Mouse (Mus musculus): ENCODE measurements around the gene AW011738.

DNA sequence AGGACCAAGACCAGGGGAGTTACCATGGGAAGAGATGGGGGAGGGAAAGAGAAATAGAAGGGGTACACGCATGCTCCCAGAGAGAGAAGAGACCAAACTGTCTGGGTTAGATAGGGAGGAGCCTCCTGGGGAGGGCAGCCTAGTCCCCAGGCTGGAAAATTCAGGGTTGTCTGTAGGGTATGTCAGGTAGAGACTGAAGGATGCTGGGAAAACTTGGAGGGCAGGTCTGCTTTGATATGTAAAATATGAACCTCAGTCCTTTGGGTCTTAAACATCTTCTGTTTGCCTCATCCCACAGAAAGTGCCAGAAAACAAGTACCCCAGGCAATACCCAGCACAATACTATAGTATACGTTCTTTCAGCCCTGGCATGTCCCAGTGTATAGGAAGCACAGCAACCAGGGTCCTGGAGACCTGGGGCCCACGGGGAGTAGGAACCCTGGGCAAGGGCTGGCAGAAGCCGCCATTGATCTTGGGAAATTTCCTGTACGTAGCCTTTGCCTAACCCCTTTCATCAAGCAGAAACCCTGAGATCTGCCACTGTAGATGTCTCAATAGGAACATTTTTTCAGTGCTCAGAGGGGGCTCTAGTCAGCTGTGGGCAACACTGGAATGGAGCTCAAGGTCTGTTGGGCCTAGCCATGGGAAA, 14.8 kb upstream of the AW011738 start:
- TF ChIP-seq GATA1 (IDR thresholded peaks at IDR 0.05; ENCODE audit: low read length) (no peak), TAL1 (IDR thresholded peaks at IDR 0.05; ENCODE audit: low read length) (no peak)
